Mouse (Mus musculus): ENCODE measurements at regions not wholly inside any gene's neighbourhood (a gene's known extent, or its start where the extent isn't known, plus 50 kb on each side); places are given as distances from the start of the nearest gene placed in this dataset.

- no peak for DNase-seq (ENCODE audit: low spot score in 2 of 2)
These were observed 153.9 kb upstream of the 4931429L15Rik start for GRCm38 (mm10) chr9:46473681-46474080.

- no peak for DNase-seq (ENCODE audit: low spot score in 2 of 2)
These were observed 149.7 kb upstream of the 4931429L15Rik start for GRCm38 (mm10) chr9:46469521-46469920.

GRCm38 (mm10) chr9:46468306-46468705, 148.5 kb upstream of the 4931429L15Rik start:
- no peak for DNase-seq (ENCODE audit: low spot score in 2 of 2)

DNA sequence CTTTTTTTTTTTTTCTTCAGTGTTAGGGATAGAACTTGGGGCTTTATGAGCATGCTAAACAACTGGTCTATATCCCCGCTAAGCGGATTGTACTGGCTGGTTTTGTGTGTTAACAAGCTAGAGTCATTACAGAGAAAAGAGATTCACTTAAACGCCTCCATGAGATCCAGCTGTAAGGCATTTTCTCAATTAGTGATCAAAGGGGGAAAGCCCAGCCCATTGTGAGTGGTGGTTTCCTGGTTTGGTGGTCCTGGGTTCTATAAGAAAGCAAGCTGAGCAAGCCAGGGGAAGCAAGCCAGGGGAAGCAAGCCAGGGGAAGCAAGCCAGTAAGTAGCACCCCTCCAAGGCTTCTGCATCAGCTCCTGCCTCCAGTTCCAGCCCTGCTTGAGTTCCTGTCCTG, 147.9 kb upstream of the 4931429L15Rik start:
- DNase-seq (ENCODE audit: low spot score in 2 of 2), result no peak

GRCm38 (mm10) chr9:46462681-46463080, 142.9 kb upstream of the 4931429L15Rik start:
- no peak for DNase-seq (ENCODE audit: low spot score in 2 of 2)

DNA sequence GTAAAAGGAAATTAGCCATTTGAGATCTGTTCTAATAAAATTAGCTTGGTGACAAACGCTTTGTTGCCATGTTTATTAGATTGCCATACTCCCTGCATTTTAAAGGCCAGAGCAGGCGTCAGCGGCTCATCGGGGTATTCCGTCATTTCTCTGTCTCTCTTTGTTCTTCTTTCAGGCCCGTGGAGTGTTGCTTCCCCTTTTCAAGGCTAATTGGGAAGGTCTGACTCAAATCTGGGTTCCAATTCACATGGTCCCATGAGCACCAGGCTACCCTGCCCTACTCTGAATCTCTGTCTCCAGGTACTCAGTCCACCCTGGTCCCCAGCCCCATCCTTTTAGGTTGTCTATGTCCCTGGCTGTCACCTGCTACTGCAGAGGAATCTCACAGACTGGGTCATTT, 138.2 kb upstream of the 4931429L15Rik start:
- DNase-seq (ENCODE audit: low spot score in 2 of 2), result no peak

DNA sequence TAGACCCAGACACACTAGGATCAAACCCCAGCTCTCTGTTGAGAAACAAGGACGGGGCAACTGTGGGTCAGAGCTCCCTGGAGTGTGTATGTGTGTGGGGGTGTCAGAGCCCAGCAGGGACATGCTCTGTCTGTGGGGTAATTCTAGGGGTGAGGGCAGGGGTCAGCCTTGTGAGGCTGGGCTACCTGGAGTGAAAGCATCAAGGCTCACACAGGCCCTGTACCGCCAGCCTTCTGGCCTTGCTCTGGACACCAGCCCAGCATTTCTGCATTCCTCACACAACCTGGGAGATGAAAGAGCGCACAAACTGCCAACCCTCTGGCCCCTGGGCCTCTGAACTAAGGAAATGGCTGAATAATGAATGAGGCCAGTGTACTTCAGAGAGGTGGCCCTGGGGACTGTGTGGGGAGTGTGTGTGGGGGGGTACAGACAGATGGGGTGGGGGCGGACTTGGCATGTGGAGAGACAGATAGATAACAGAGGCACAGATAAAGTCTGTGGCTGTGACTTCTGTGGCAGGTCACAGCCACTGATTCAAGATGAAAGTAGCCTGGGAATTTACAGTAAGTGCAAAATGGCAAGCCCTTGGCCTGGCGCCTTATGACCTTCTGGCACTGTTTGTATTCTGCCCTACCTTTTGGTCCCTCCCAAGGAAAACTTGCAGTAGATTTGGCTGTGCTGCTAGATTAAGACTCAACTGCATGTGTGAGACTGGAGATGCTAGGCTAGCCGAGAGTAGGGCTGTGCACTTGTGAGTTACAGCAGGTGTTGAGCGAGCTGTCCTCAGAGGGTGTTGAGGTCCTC, 135.2 kb upstream of the 4931429L15Rik start:
- no peak for DNase-seq (ENCODE audit: low spot score in 2 of 2)

DNA sequence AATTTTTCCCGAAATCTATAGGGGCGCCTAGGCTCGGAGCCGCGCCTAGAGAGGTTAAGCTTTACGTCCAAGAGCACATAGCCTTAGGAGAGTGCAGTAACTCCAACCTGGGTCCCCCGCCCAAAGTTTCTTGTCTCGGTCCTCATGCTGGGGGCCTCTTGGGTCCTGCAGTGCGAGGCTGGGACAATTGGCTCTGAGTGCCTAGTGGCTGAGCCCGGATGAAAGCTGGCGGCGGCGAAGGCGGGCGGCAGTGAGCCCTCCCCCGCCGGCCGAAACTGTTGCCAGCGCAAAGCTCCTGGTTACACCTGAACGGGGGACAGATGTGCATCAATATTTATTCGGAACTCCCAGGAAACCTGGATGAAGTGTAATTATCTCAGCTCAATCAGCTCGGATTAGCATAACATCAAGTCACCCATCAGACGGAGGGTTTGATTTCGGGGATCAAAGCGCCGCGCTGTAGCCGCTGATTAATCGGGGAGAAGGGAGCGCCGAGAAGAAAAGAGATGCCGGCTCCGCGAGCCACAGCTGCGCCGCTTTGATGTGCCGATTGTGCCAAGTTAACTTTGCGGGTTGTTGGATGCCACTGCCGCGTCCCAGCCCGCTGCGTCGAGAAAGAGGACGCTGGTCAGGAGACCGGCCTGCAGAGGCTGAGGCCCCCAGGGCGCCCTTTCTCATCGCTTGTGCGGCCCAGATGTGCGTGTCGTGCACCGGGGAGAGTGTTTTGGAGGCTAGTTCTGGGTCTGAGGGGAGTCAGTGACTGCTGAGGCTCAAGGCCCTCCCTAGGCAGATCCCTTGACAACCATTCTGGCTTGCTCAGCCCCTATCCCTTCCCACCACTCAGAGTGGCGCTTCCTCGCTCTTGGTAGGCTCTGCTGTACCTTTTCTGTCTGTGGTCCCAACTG, 123.7 kb upstream of the 4931429L15Rik start:
- DNase-seq (ENCODE audit: low spot score in 2 of 2), result no peak

DNA sequence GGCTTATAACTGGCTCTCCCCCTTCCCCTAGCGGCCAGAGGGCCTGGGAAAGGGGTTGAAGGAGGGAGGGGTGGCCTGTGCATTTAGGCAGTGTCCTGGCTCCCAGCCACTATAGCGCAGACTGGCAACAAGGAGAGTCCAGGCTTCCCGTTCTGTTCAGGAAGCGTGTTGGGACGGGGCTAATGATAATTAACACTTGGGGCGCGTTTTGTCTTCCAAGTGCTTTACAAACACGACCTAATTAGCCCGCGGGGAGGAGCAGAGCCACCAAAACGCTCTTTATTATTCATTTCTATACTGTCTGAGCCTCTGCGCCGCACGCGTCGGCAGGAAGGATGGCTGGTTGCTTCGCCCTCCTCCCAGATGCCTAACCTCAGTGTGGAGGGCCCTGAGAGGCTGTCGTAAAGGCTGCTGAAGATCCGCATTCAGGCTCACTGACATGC, 123.0 kb upstream of the 4931429L15Rik start:
- no peak for DNase-seq (ENCODE audit: low spot score in 2 of 2)

DNA sequence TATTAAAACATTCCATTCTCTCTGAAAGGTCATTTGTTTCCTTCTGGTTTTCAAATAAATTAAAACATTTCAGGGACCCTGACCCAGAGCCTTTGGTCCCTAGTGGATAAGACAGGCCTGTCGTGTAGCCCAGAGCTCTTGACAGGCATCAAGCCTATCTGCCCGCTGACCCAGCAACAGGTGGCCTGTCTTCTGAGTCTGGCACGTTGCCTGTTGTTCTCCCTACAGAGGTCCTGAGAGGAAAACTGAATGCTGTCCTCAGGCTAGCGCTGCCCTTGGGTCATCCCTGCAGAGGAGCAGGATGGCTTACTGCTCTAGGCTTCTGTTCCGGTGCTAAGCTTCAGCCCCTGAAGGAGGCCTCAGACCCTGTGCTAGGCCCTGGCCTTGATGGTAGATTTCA, 120.4 kb upstream of the 4931429L15Rik start:
- no peak for DNase-seq (ENCODE audit: low spot score in 2 of 2)

- DNase-seq (ENCODE audit: low spot score in 2 of 2), result no peak
These were observed 114.9 kb upstream of the 4931429L15Rik start for GRCm38 (mm10) chr9:46434700-46435099.

DNA sequence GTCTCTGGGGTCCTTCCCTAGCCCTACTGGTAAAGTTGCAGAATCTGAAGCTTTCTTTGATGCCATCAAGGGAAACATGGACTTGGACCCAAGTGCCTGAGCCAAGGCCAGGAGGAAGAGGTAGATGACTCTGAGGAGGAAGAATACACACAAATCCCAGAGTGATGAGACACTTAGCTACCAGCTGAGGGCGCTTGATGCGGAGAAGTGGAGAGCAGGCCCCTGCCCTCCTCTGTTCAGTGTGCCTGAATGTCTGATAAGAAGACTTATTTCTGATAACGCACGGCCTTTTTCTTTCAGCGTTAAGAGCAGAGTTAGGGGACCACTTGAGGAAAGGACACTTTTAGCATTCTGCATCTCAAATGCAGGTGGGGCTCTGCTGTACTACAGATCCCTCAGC, 113.9 kb upstream of the 4931429L15Rik start:
- no peak for DNase-seq (ENCODE audit: low spot score in 2 of 2)

DNA sequence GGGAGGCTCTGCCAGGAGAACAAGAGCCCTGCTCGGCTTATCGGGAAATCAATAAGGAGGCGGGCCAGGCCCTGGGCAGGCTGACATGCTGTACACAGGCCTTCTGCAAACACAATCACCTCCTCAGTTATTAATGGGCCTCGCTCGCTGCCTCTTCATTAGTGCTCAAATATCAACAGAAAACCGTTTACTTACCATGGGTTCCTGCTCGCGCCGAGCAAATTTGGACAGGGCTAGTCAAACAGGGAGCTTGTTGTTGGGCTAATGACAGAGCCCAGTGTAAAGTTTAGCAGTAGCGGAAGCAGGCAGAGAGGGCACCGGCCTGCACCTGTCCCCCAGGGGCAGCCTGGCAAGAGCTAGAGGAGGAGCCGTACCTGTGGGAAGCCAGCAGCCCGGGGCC, 111.3 kb upstream of the 4931429L15Rik start:
- DNase-seq (ENCODE audit: low spot score in 2 of 2), result no peak

DNA sequence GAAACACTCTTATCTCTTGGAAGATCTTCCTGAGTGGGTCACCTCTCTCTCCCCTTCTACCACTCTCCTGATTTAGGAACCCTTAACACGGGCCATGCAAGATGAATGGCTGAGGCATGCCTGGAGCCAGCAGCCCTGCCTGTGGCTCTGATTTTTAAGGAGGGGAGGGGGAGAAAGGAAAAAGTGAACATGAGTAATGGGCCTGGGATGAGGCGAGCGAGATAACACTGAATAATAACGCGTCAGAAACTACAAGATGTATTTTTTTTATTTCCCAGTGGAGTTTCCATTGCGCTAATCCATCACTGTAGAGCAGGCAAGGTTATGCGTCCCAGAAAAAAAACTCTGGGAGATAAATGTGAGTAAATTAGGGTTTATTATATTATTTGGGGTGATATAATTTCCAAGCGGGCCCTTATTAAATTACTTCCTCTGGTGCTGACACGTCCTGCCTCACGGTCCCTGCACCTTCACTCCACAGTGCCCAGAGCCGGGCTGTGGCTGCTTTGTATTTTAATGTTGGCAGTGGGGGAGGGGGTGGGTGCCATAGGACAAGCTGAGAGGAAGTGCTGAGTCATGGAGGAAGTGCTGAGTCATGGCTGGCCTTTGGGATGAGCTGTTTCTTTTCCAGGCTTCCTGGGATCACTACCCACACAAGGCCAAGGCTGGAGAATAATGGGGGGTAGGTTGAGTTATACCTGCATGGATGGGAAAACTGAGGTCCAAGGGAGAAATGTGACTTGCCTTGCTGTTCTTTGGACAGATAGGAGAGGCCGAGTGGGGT, 103.6 kb upstream of the 4931429L15Rik start:
- no peak for DNase-seq (ENCODE audit: low spot score in 2 of 2)

GRCm38 (mm10) chr9:46421688-46422274, 102.0 kb upstream of the 4931429L15Rik start:
- no peak for DNase-seq (ENCODE audit: low spot score in 2 of 2)

DNA sequence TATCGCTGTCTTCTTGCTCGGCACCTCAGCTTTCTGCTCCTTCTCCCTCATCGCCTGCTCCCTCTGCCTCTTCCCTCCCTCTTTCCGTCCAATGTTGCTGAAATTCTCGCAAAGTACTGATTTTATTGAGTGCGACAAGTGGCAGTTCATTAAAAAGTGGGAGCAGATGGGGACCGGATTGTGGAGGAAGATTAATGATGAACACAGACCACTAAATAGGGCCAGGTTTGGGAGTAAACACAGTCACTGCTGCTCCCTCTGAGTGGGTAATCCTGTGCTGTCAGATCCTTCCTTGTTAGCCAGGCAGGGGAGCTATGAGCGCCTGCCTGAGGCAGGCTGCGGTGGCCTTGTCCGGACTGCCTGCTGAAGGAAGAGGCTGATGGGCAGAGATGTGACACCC, 91.9 kb upstream of the 4931429L15Rik start:
- DNase-seq (ENCODE audit: low spot score in 2 of 2), result no peak

DNA sequence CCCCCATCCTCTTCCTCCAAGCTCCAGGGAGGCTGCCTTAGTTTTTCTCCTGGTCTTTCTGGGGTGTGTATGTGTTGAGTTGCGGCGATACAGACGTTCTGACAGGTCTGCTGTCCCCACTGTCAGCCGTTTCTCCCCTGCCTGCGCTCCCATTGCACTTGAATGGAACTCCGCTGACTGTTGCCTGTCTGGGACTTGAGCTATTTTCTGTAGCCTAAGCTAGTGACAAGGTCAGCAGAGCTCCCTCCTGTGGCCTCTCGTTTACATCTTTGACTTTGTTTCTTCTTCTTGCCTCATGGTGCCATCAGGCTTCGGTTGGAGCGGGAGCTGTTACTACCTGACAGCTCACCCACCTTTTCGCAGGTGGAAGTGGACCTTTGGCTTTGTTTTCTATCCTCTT, 89.0 kb upstream of the 4931429L15Rik start:
- DNase-seq (ENCODE audit: low spot score in 2 of 2), result no peak

GRCm38 (mm10) chr9:46406606-46407005, 86.8 kb upstream of the 4931429L15Rik start:
- no peak for DNase-seq (ENCODE audit: low spot score in 2 of 2)

DNA sequence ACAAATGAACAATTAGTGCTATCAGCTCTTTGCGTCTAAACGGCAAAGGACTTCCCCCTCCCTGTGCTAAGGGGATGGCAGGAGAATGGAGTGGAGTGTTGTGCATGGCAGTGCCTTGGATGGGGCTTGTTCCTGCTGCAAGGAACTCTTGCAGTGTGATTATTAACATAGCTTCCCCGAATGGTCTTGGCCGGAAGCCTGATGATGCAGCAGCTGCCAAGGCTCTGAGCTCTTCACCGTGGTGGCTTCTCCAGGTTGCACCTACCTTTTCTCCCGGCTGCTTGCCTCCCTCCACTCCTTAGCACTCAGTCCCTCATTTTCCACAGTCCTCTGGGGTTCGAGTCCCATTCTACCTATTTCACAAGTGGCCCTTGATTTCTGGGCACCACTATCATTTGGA, 76.8 kb upstream of the 4931429L15Rik start:
- DNase-seq (ENCODE audit: low spot score in 2 of 2), result no peak

GRCm38 (mm10) chr9:46395156-46395765, 75.5 kb upstream of the 4931429L15Rik start:
- DNase-seq (ENCODE audit: low spot score in 2 of 2), result no peak

DNA sequence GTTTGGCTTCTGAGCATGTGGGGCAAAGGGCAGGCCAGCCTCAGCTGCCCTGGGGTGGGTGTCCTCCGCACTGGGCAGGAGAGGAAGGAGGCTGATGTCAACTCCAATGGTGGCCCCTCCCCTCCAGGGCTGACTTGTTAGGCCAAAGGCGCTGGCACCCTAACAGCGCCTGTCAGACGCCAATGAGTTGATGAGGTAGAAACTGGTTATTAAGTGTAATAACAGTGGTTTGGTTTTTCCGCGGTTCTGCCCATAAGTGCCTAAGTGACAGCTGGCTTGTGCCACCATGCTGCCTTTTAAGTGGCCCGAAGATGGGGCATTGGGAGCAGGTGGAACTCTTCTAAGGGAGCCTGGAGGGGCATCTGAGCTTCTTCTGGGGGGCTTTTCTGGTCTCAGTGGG, 74.5 kb upstream of the 4931429L15Rik start:
- no peak for DNase-seq (ENCODE audit: low spot score in 2 of 2)

Data from gastrocnemius, postnatal 4 days (tissue).